Mouse (Mus musculus) cortical plate, adult 2 months (tissue): ENCODE measurements around the gene Foxp4.

Experiments used
- CTCF ChIP-seq: fragments of 200-500 bp; IDR thresholded peaks from 2 replicates; pipeline ENCODE4 v1.5.1; 2011; ENCODE audit warnings: mild to moderate bottlenecking, control low read depth, low read length; ENCODE audit not compliant: insufficient read depth; ENCODE audit errors: extremely low read depth
- POLR2A ChIP-seq: fragments of 200-500 bp; IDR thresholded peaks from 2 replicates; pipeline ENCODE4 v1.6.1; 2011; ENCODE audit warnings: mild to moderate bottlenecking, low read length, control low read depth; ENCODE audit not compliant: insufficient read depth; ENCODE audit errors: extremely low read depth

- TF ChIP-seq POLR2A, result no peak
- TF ChIP-seq CTCF, result no peak
Observed at GRCm38 (mm10) chr17:47855544-47855943, 68.9 kb downstream of the Foxp4 start.
